In genomic region chr16:44123786-44124185, GRCm38 (mm10) we compare ENCODE assay signal across 19 mouse cellular contexts. TPM values are rescaled to one million over a fixed set of nuclear protein-coding genes. Genes with fewer than 3 reads are reported as not detected.
DNase-seq lines count a peak whose midpoint lies in the region; ATAC-seq and TF ChIP-seq lines count a peak whose summit lies in the region.
"Had no signal": no experiment of that assay in that cellular context is flagged by ENCODE, and none has a peak within 500 bp of the region (broad histone marks: within the 10 kb centered on the region; RNA-seq: fewer than 3 reads in every experiment).

No protein-coding gene starts in this region.

- no peaks in the 10 kb centered on the region for H3K4me1 ChIP-seq in midbrain, embryonic 10.5 days
- H3K4me1 ChIP-seq in forebrain, embryonic 12.5 days: no peaks in the 10 kb centered on the region

- TF ChIP-seq CTCF in left cerebral cortex, adult 2 months (IDR thresholded peaks at IDR 0.05): no peak

- intact Hi-C loops in left cerebral cortex, adult 2 months (cut with DNase I): loop anchor here (2.0 kb wide), 1 partner anchor 15 kb away; the partner anchor contains the start of genes Atp6v1a and Naa50
- intact Hi-C loops in left cerebral cortex, postnatal 10 days (cut with DNase I): no loop called here

- 86% methylated on average over 2 of the region's 2 CpGs for WGBS in midbrain, embryonic 10.5 days
- 92% methylated on average over 2 of the region's 2 CpGs for WGBS in forebrain, embryonic 12.5 days

- no peak overlapping the region for H3K4me3 ChIP-seq in left cerebral cortex, adult 2 months
- H3K4me3 ChIP-seq in midbrain, embryonic 10.5 days: no peak overlapping the region
- no peak overlapping the region for H3K4me3 ChIP-seq in forebrain, embryonic 12.5 days (replicated peaks)
- H3K4me3 ChIP-seq: embryonic facial prominence, embryonic 12.5 days; limb, embryonic 12.5 days; lung, embryonic 15.5 days had no signal

- no peak overlapping the region for H3K9ac ChIP-seq in forebrain, embryonic 12.5 days
- H3K9ac ChIP-seq: embryonic facial prominence, embryonic 12.5 days; limb, embryonic 12.5 days; liver, embryonic 14.5 days; lung, embryonic 15.5 days had no signal

- H3K9me3 ChIP-seq in midbrain, embryonic 10.5 days (replicated peaks): no peaks in the 10 kb centered on the region
- no peaks in the 10 kb centered on the region for H3K9me3 ChIP-seq in forebrain, embryonic 12.5 days
- H3K9me3 ChIP-seq: embryonic facial prominence, embryonic 12.5 days; limb, embryonic 12.5 days; lung, embryonic 15.5 days had no signal

- H3K4me2 ChIP-seq in forebrain, embryonic 12.5 days: no peak overlapping the region
- H3K4me2 ChIP-seq: embryonic facial prominence, embryonic 12.5 days; limb, embryonic 12.5 days; lung, embryonic 15.5 days; midbrain, embryonic 11.5 days had no signal

- no peak for ATAC-seq in forebrain, embryonic 12.5 days (ENCODE audit: low FRiP score)
- ATAC-seq: forebrain, embryonic 16.5 days; hindbrain, embryonic 16.5 days; intestine, postnatal 0 days had no signal

- H3K27me3 ChIP-seq in midbrain, embryonic 10.5 days (ENCODE audit: low read depth, poor library complexity, severe bottlenecking): no peaks in the 10 kb centered on the region
- no peaks in the 10 kb centered on the region for H3K27me3 ChIP-seq in forebrain, embryonic 12.5 days
- H3K27me3 ChIP-seq: embryonic facial prominence, embryonic 12.5 days; limb, embryonic 12.5 days; lung, embryonic 15.5 days; Patski had no signal

- H3K27ac ChIP-seq in left cerebral cortex, adult 2 months: peak overlapping the region; percentile 88
- H3K27ac ChIP-seq in midbrain, embryonic 10.5 days (replicated peaks): no peak overlapping the region
- no peak overlapping the region for H3K27ac ChIP-seq in forebrain, embryonic 12.5 days
- H3K27ac ChIP-seq: embryonic facial prominence, embryonic 12.5 days; limb, embryonic 12.5 days; liver, embryonic 14.5 days; lung, embryonic 15.5 days had no signal

- H3K36me3 ChIP-seq in midbrain, embryonic 10.5 days: no peaks in the 10 kb centered on the region
- no peaks in the 10 kb centered on the region for H3K36me3 ChIP-seq in forebrain, embryonic 12.5 days (replicated peaks)
- H3K36me3 ChIP-seq: embryonic facial prominence, embryonic 12.5 days; limb, embryonic 12.5 days; lung, embryonic 15.5 days had no signal

- peak in 1 of 2 experiments; percentile 7 for DNase-seq in left cerebral cortex, adult 2 months (ENCODE audit: extremely low spot score in 1 of 2, low spot score in 2 of 2)
- no peak for DNase-seq in left cerebral cortex, postnatal 10 days (ENCODE audit: extremely low spot score in 1 of 2, low spot score in 2 of 2)
- peak; percentile 69 for DNase-seq in cerebellum, adult 11-12 months
- peak; percentile 48 to 55 for DNase-seq in cerebellum, postnatal 10 days
- DNase-seq in layer of hippocampus, adult 9-11 months: no peak
- DNase-seq in midbrain, embryonic 10.5 days (ENCODE audit: low spot score): no peak
- DNase-seq: heart, postnatal 4 days; lung, postnatal 4 days; thymus, postnatal 25 days had no signal

RNA-seq across cellular contexts. Expression of gene Atp6v1a, which starts 15.7 kb away (rescaled TPM):
- 100 to 1,000 TPM; 428 to 489 TPM for total RNA-seq in left cerebral cortex, adult 2 months (2021)
- total RNA-seq in left cerebral cortex, postnatal 10 days (2021): 100 to 1,000 TPM; 413 to 416 TPM
- polyA plus RNA-seq in midbrain, embryonic 10.5 days (2016; fragmentation: Nextera tagmentation; extraction: Ambion mirVana): 43.3 and 55.5 TPM in 2 replicates
- 55.2 and 60.1 TPM in 2 replicates for polyA plus RNA-seq in forebrain, embryonic 12.5 days (2016; fragmentation: Nextera tagmentation; extraction: Ambion mirVana)

RNA-seq across cellular contexts. Expression of gene Naa50, which starts 15.8 kb away (rescaled TPM):
- 10 to 100 TPM; 61.6 to 62.8 TPM for total RNA-seq in left cerebral cortex, adult 2 months (2021)
- total RNA-seq in left cerebral cortex, postnatal 10 days (2021): 10 to 100 TPM; 53.9 to 55.2 TPM
- 129 and 143 TPM in 2 replicates for polyA plus RNA-seq in midbrain, embryonic 10.5 days (2016; fragmentation: Nextera tagmentation; extraction: Ambion mirVana)
- polyA plus RNA-seq in forebrain, embryonic 12.5 days (2016; fragmentation: Nextera tagmentation; extraction: Ambion mirVana): 116 and 117 TPM in 2 replicates

RNA-seq across cellular contexts. Expression of gene Usf3, which starts 49.3 kb away (rescaled TPM):
- total RNA-seq in left cerebral cortex, adult 2 months (2021): 10 to 100 TPM; 39.9 to 40.3 TPM
- total RNA-seq in left cerebral cortex, postnatal 10 days (2021): 10 to 100 TPM; 32.6 to 33.5 TPM
- polyA plus RNA-seq in midbrain, embryonic 10.5 days (2016; fragmentation: Nextera tagmentation; extraction: Ambion mirVana): 1.7 and 2.3 TPM in 2 replicates
- polyA plus RNA-seq in forebrain, embryonic 12.5 days (2016; fragmentation: Nextera tagmentation; extraction: Ambion mirVana): 4.7 and 4.8 TPM in 2 replicates

Comparison
In these comparisons a context has a peak if more than half of its experiments do, and no peak if none do; other contexts are left out.
1. DNase-seq: peak in cerebellum, adult 11-12 months (single experiment) and cerebellum, postnatal 10 days (2 of 2); none in left cerebral cortex, postnatal 10 days (0 of 2), layer of hippocampus, adult 9-11 months (single experiment) and midbrain, embryonic 10.5 days (single experiment).